Mouse (Mus musculus) gastrocnemius, postnatal 10 days (tissue): ENCODE measurements at regions not wholly inside any gene's neighbourhood (a gene's known extent, or its start where the extent isn't known, plus 50 kb on each side); places are given as distances from the start of the nearest gene placed in this dataset.

Source experiments
- DNase-seq: peaks from one replicate; pipeline ENCODE4 v3.0.0; 2021; ENCODE audit warnings: mixed read lengths

GRCm38 (mm10) chr2:108913967-108914366, 366.6 kb upstream of the Kif18a start:
- DNase-seq, result no peak

DNA sequence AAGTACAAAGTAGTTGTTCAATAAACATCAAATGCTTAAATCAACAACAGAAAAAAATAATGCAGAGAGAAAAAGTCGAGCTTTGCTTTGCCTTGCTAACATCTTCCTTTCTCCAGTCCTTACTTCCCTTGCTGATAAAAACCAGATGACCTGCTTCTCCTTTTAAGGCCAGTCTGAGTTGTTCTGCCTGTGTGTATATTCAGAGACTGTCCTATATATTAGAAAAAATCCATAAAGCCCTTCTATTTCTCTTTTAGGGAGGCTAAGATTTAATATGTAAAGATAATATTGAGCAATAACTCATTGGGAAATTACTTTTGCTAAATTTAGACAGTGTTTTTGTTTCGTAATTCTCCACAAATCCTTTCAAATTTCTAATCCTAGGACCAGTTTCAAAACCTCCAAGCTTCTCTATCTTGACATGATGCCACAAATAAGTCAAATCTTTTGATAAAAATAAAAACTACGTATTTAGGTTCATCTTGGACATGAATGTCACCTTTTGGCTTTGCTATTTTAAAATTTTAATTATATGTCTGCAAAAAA, 361.0 kb upstream of the Kif18a start:
- DNase-seq, result no peak

- no peak for DNase-seq
Observed at GRCm38 (mm10) chr2:108920111-108920510, 360.4 kb upstream of the Kif18a start.

DNA sequence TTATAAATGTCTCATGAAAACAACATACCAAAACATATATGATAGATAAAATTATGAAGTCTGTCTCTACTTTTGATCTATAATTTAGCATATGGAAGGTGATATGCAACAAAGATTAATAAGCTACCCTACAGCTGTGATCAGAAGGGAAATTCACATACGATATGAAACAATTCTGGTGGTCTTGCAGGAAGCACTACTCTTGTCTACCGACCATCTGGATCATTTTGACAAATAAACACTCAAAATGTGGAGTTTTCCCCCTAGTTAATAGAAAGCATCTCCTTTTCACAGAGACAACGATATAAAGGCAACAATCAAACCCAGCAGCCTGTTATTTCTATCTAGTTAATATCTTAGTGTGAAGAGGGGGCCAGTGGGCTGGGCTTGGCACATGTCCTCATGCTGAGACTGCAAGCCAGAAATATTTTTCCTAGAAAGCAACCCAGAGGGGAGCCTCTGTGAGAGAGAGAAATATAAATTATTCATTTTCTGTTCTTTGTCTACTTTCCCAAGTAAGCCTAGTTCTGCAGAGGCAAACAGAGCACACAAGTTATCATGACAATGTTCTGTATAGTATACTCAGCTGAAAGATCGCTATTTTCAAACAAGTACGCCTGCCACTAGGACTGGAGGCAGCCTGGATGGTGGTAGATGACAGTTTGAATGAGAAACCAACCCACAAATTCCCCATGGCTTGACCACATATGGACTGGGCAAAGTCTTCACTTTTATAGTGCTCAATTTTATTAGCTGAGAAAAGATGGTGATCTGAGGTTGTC, 344.4 kb upstream of the Kif18a start:
- no peak for DNase-seq

GRCm38 (mm10) chr2:108980921-108981320, 299.6 kb upstream of the Kif18a start:
- no peak for DNase-seq

DNA sequence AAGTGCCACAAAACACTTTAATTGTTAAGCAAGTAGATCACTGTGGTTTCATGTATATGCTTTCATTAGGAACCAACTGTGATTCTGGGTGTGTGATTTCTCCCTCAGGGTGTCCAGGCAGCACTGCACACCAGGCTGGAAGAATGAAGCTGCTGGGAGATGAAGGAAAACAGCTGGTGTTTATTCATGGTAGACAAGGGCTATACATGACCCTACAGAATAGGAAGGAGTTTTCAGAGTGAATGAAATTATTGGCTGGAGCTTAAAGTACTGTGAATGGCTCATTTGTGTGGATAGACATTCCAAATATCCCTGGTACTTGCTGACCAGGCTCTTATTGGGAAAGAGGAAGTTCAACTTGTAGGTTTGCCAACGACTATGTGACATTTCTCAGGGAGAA, 264.3 kb upstream of the Kif18a start:
- no peak for DNase-seq

GRCm38 (mm10) chr2:109017018-109017707, 263.4 kb upstream of the Kif18a start:
- no peak for DNase-seq

DNA sequence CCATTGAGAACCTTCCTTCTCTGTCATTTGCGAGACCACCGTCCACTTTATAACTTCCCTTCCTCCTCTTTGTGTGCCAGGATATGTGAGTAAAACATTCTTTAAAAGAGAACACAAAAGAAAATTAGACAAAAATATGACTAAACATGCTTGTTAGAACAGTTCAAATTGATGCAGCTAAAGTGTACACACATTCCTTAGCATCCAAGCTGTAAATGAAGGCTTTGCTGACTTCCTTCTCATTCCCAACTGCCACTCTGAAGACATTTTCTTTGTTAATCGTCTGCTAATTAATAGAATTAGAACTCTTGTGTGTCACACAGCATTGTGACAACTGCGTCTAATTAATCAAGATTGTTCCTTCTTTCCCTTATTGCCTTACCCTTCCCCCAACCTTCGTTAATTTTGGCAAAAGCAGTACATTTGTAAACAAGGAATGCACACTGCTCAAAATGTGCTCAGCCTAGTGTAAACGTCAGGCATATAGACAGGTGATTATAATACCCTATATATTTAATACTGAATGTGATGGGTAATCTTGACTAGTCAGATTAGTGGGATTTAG, 242.3 kb upstream of the Kif18a start:
- DNase-seq, result no peak
